In genomic region chrX:103709671-103710070, GRCm38 (mm10) we compare ENCODE assay signal across 17 mouse cellular contexts.
DNase-seq lines count a peak whose midpoint lies in the region; TF ChIP-seq lines count a peak whose summit lies in the region.
"Had no signal": no experiment of that assay in that cellular context is flagged by ENCODE, and none has a peak within 500 bp of the region (broad histone marks: within the 10 kb centered on the region; RNA-seq: fewer than 3 reads in every experiment).

No protein-coding gene starts in this region.

- TF ChIP-seq CTCF in kidney, adult 2 months (conservative IDR thresholded peaks at IDR 0.05; ENCODE audit: insufficient read depth, insufficient read length, low read depth, low read length): no peak

- no peak for TF ChIP-seq POLR2A in kidney, adult 2 months (IDR thresholded peaks at IDR 0.05; ENCODE audit: low read depth, low read length)

- DNase-seq in adrenal gland, adult 8-10 months: peak; percentile 6
- DNase-seq in adrenal gland, postnatal 36 days: no peak
- no peak for DNase-seq in kidney, adult 2 months
- no peak for DNase-seq in kidney, adult 8-10 months
- DNase-seq in adipocyte (ENCODE audit: low spot score): peak; percentile 45
- DNase-seq in fat pad, adult 2 months (ENCODE audit: extremely low read depth, low read depth, low spot score): peak; percentile 62
- DNase-seq in urinary bladder, postnatal 25 days (ENCODE audit: low spot score): no peak
- DNase-seq: adrenal gland, postnatal 25 days; cerebellum, adult 11-12 months; cerebellum, adult 2 months; cerebellum, adult 9-10 months; cerebellum, postnatal 10 days; cerebellum, postnatal 25 days had no signal

- peak overlapping the region; percentile 20 for H3K27ac ChIP-seq in kidney, adult 2 months (ENCODE audit: insufficient read depth, low read depth, low read length)
- H3K27ac ChIP-seq: embryonic facial prominence, embryonic 10.5 days; embryonic facial prominence, embryonic 12.5 days; forebrain, embryonic 10.5 days; forebrain, embryonic 12.5 days had no signal

- 35% methylated on average over 2 of the region's 2 CpGs for WGBS in kidney, adult 2 months

- no peaks in the 10 kb centered on the region for H3K36me3 ChIP-seq in kidney, adult 2 months (ENCODE audit: control insufficient read depth, insufficient read depth, low read length)
- H3K36me3 ChIP-seq: embryonic facial prominence, embryonic 10.5 days; embryonic facial prominence, embryonic 12.5 days; forebrain, embryonic 10.5 days; forebrain, embryonic 12.5 days had no signal

- peaks cover 8% of the 10 kb centered on the region; the same call in 1 of the 2 replicates for H3K4me1 ChIP-seq in kidney, adult 2 months (ENCODE audit: control insufficient read depth, insufficient read depth, low read length)
- H3K4me1 ChIP-seq: forebrain, embryonic 12.5 days had no signal

- H3K4me3 ChIP-seq in kidney, adult 2 months (ENCODE audit: insufficient read depth, low read depth, low read length): no peak overlapping the region
- H3K4me3 ChIP-seq: embryonic facial prominence, embryonic 10.5 days; embryonic facial prominence, embryonic 12.5 days; forebrain, embryonic 10.5 days; forebrain, embryonic 12.5 days had no signal

- H3K27me3 ChIP-seq in kidney, adult 2 months (replicated peaks; ENCODE audit: control insufficient read depth, insufficient read depth, low read length): no peaks in the 10 kb centered on the region

Comparison
In these comparisons a context has a peak if more than half of its experiments do, and no peak if none do; other contexts are left out.
1. DNase-seq: peak in adrenal gland, adult 8-10 months (single experiment), adipocyte (single experiment) and fat pad, adult 2 months (single experiment); none in adrenal gland, postnatal 36 days (0 of 2), kidney, adult 2 months (single experiment), kidney, adult 8-10 months (0 of 2) and urinary bladder, postnatal 25 days (single experiment).